Mouse (Mus musculus) thymus, postnatal 36 days (tissue): ENCODE measurements around the gene Wwox.
A peak's percentile ranks its signal among the peaks of the same experiment; 100 is the strongest.

ENCODE experiments used
- DNase-seq, 2 experiments: peaks; one replicate each; pipeline ENCODE4 v3.0.0; 2022; ENCODE audit warnings: mixed read lengths in 2 of 2

Wwox gene

GRCm38 (mm10) chr8:114439334-114440204, at the start of gene Wwox:
TSS of gene Wwox (plus strand) at chr8:114439655.
- DNase-seq = peak; percentile 99 to 100

GRCm38 (mm10) chr8:114390465-114391254, 48.8 kb upstream of the Wwox start:
- no peak for DNase-seq

- DNase-seq = no peak
These were observed 41.1 kb upstream of the Wwox start for GRCm38 (mm10) chr8:114398326-114398725.

GRCm38 (mm10) chr8:114399273-114399672, 40.2 kb upstream of the Wwox start:
- DNase-seq = no peak

GRCm38 (mm10) chr8:114401679-114402078, 37.8 kb upstream of the Wwox start:
- no peak for DNase-seq

GRCm38 (mm10) chr8:114411421-114411820, 28.0 kb upstream of the Wwox start:
- DNase-seq = no peak

- no peak for DNase-seq
These were observed 21.7 kb upstream of the Wwox start, which contains the start of gene Clec3a for GRCm38 (mm10) chr8:114417786-114418185. TSS of gene Clec3a (plus strand) at chr8:114418086.

- DNase-seq = no peak
These were observed 21.0 kb upstream of the Wwox start for GRCm38 (mm10) chr8:114418486-114418885.

GRCm38 (mm10) chr8:114418904-114419303, 20.6 kb upstream of the Wwox start:
- no peak for DNase-seq

- no peak for DNase-seq
These were observed 17.9 kb upstream of the Wwox start for GRCm38 (mm10) chr8:114421544-114421943.

- DNase-seq = peak; percentile 37 to 41
These were observed 1.2 kb upstream of the Wwox start for GRCm38 (mm10) chr8:114438236-114438635.

GRCm38 (mm10) chr8:114440205-114440589, 742 bp downstream of the Wwox start:
- no peak for DNase-seq

- DNase-seq = peak; percentile 31 to 35
These were observed 2.2 kb downstream of the Wwox start for GRCm38 (mm10) chr8:114441616-114442015.

GRCm38 (mm10) chr8:114446884-114447283, 7.4 kb downstream of the Wwox start:
- no peak for DNase-seq

- DNase-seq = no peak
These were observed 12.8 kb downstream of the Wwox start for GRCm38 (mm10) chr8:114452278-114452677.

GRCm38 (mm10) chr8:114452781-114453221, 13.3 kb downstream of the Wwox start:
- DNase-seq = peak; percentile 26 to 43

GRCm38 (mm10) chr8:114455302-114455701, 15.8 kb downstream of the Wwox start:
- DNase-seq = no peak

- no peak for DNase-seq
These were observed 16.5 kb downstream of the Wwox start for GRCm38 (mm10) chr8:114455953-114456352.

- DNase-seq = no peak
These were observed 18.8 kb downstream of the Wwox start for GRCm38 (mm10) chr8:114458113-114458784.

GRCm38 (mm10) chr8:114460600-114460999, 21.1 kb downstream of the Wwox start:
- DNase-seq = peak; percentile 25 to 26

- no peak for DNase-seq
These were observed 23.1 kb downstream of the Wwox start for GRCm38 (mm10) chr8:114462591-114462990.

GRCm38 (mm10) chr8:114463305-114463704, 23.9 kb downstream of the Wwox start:
- DNase-seq = no peak
